Mouse (Mus musculus): Measurements from ENCODE around the gene Tlx3.
A peak's percentile ranks its signal among the peaks of the same experiment; 100 is the strongest.

The Tlx3 gene

GRCm38 (mm10) chr11:33197133-33197514 is 6.3 kb downstream of the Tlx3 start:
- DNase-seq, result no peak

- no peak for DNase-seq
Measured at GRCm38 (mm10) chr11:33196447-33197132, 6.8 kb downstream of the Tlx3 start.

DNA sequence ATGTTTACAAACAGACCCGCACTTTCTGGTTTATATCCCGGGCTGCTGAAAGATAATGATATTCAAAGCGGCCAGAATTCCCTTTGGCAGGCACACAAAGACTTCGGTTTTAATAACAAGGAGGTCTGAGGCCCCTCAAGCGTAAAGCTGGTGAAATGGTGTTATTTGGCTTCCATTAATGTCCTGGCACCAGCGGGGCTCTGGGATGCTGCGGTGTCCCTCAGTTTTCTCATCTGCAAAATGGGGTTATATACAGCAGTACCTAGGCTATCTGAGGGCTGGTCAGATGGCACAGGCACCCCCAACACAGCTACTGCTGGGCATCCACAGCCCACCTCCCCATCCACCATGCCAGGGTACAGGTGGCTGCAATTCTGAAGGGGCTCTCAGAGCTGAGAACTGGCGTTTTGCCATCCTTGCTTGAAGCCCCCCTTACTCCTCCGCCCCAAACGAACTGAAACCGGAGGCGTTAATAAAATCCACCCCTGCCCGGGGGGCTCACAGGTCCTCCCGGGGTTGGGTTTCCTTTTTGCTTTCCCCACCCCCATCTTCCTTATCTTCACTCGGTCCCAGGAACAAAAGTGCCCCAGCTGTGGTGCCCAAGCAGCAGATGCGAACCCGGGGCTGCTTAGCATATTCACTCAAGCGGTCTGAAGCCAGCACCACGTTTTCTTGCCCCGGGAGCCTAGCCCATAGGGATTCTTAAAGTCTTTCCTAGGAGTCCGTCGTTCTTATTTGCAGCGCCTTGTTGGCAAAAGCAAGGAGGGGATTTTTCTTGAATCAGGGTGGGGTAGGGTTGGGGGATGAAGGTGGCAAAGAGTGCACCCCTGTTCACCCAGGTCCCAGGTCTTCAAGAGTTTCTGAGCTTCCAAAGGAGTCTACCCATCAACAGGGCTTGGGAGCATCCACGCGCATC is 7.6 kb downstream of the Tlx3 start:
- no peak for DNase-seq

GRCm38 (mm10) chr11:33195061-33195460 is 8.3 kb downstream of the Tlx3 start:
- DNase-seq, result no peak

DNA sequence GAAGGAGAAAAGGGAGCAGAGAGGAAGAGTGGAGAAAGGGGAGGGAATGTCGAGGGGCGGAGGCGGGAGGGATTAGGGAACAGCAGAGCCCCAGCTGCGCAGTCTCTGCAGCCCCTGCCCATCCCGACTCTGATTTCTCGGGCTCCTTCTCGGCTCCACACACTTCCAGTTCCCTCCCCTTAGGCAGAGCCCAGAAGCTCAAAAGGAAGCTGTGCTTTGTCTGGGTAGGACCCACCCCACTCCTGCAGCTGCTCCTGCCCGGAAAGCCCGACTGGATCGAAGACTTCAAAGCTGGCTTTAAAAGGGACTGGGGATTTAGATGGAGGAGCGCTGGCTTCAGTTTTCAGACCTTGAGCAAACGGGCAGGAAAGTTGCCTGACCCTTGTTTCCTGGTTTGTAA is 9.7 kb downstream of the Tlx3 start:
- DNase-seq, result no peak

DNA sequence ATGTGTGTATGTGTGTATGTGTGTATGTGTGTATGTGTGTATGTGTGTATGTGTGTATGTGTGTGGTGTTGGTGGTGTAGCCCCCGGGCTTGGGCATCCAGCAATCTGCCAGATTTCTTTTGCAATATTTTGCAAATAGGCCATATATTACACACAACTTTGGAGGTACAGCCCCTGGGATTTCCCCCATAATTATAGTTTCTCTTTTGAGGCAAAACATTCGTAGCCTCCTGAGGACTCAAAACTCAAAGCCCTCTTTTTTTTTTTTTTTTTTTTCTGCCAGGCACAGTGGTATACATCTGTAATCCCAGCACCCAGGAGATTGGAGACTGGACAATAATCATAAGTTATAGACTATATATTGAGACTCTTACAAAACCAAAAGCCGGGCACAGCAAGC is 21.6 kb downstream of the Tlx3 start:
- DNase-seq, result no peak

DNA sequence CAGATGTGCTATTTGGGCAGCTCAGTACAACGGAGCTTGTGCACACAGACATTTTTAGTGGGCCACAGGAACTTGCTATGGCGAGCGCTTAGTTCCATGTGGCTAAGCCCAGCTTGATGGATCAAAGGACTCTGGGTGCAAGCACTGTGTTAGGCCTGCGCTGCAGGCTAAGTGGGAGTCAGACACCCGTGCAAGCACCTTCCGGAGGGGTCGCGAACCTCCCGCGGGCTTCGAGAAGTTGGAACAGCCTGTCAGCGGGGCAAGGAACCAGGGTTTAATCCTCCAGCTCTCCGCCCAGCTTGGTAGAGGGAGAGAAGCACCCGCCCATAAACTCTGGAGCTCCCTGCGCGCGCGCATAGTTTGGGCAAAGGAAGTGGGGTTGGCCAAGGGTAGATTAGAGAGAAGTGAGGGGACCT is 22.7 kb downstream of the Tlx3 start:
- peak; percentile 44 to 55 for DNase-seq

DNA sequence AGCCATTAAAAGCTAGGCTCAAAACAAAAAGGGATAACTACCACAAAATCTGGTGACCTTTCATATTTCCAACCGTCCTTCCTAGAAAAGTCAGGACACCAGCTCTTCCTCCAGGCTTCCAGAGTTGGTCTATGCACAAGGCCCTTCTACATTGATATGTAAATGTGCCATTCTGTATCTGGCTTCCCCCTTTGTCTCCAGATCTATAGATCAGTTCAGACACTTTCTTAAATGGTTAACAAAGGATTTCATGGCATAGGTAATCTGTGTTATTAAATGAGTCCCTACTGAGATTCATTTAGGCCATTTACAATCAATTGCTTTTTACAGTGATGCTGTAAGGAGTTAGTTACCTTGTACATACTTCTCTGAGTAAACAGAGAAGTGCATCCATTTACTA is 23.6 kb downstream of the Tlx3 start:
- no peak for DNase-seq

DNA sequence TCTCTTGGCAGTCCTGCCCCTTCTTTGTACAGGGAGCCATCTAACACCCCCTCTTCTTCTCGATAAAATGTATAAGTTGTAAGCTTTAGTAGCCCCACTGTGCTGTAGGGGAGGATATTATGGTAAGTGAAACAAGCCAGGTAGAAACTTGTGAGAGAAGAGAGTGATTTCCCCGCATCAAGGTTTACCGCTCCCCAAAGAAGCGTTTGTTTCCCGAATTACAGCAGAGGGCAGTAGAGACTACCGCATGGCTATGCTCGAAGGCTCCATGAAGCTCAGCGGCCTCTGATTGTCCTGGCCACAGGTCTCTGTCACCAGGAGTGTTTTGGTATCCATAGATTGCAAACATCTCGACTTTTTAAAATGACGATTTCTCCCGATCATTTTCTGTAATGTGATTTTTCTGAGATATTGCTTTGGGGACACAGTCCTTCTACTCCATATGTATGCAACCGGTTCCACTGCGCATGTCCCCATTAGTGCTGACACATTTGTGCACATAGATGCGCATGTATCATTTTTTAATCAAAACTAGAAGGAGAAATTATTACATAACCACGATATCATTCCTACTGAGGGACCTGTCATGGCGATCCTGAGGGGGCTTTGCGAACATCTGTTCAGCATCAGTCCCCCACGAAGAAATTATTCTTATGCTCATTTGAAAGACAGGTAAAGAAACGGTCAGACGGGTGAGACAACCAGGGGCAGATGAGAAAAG is 26.7 kb downstream of the Tlx3 start:
- peak; percentile 57 to 70 for DNase-seq

GRCm38 (mm10) chr11:33175768-33176167 is 27.6 kb downstream of the Tlx3 start:
- no peak for DNase-seq

DNA sequence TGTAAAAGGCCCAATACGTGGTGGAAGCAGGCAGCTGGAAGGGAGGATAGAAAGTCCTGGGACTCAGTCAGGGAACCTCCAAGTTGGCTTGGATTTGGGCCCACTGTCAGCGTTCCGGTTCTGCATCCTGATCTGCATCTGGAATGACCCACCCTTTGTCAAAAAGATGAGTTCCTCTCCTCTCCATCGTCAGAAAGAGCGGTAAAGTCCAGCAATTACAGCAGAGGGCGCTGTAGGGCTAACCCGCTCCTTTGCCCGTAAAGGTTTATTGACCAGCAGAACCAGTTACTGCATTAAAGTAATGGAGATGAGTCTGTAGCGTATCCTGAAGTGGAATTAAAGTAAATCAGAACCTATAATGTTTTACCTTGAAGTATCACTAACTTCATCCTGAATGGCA is 32.9 kb downstream of the Tlx3 start:
- peak; percentile 74 to 75 for DNase-seq

DNA sequence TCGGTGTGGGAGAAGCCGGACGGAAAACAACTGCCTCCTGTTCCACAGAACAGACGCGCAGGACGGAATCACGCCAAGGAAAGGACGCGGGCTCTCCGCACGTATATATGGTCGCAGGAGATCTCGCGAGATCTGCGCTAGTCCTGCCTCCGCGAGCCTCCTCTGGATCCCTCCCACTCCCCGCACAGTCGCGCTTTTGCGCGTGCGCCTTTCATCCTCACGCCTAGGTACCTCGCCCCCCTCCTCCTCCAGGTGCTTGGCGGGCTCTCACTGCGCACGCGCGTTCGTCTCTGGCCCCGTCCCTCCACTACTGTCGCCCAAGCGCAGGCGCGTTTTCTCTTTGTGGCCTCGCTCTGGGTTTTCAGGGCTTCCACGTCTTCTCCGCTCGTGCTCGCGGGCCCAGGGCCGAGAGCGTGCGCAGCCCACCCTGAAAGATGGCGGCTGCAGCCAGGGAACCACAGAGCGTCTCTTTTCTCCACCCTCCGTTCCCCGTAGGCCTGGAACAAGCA is 40.3 kb downstream of the Tlx3 start, which contains the start of gene Npm1:
Gene Npm1, minus strand, starts transcription at position 209 of the 509 bp plus-strand sequence.
- DNase-seq, result peak; percentile 99 to 100

DNA sequence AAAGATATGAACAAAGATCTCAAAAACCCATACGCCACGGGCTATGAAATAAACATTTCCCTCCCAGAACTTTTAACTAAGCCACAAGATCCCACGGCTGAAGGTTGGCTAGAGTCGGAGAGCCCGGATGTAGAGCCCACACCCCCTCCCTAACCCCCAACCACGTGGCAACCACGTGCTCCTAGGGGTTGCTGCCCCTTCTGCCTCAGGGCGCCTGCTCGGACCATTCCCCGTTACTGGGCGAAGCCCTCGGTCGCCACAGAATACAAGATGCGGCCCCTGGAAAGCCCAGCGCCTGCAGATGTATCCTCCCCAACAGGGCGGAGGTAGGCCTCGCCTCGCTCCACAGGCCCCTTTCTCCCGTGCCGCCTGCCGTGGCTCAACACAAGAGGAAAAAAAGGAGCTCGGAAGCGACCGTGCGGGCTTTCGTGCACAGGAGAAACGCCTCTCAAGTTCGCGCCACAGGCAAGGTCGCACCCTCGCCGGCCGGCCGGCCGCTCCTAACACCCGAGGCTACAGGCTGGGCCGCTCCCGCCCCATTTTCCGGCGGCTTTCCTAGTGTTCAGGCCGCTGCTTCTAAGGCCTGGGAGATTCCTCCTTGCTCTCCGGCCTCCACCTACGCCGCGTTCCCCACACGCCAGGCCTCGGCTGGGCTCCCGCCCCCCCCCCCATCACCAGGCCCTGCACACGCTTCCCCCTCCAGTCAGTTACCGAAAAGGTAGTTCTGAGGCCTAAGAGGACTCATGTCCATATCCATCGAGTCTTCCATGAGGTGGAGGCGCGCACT is 41.0 kb downstream of the Tlx3 start:
- peak; percentile 81 to 87 for DNase-seq

- DNase-seq, result no peak
Measured at GRCm38 (mm10) chr11:33159741-33160140, 43.6 kb downstream of the Tlx3 start.

- DNase-seq, result no peak
Measured at GRCm38 (mm10) chr11:33157453-33158196, 45.8 kb downstream of the Tlx3 start.

DNA sequence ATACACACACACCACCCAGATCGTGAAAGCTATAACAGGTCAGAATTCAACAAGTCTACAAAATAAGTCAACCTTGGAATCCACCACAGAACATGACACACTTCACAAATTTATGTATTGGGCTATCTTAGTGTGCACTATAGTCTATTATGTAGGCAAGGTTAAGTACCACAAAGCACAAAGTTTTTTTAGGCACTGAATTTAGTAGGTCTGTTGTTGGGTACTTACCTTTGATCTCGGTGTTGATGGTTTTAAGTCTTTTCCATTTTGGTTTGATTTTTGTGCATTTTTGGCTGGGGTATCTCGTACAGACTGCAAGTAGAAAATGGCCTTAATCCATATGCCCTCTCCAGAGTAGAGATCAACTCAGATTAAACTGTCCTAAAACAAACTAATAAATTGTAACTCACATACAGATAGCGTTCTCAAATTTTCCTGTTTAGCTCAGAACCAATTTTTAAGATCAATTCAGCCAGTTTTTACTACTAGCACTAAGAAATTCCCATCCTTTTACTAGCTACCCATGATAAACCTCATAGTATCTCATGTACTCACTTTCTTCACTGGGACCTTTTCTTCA is 46.9 kb downstream of the Tlx3 start:
- DNase-seq, result no peak

DNA sequence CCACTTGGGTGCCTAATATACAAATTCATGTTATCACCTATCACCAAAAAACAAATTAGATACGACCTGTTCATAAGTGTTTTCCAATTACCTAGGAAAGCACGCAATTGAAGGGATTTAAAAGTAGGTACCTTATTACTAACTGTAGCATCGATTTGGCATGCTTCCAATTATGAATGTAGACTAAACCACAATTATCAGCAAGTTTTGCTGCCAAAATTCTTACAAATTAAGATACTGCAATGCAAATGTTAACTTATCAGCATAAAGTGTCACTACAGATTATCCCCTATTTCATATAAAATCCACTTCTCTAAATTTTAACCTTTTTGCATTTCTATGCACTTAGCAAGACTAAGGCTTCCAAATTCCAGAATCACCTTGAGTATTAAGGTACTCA is 48.9 kb downstream of the Tlx3 start:
- DNase-seq, result no peak

GRCm38 (mm10) chr11:33152997-33153396 is 50.4 kb downstream of the Tlx3 start:
- DNase-seq, result no peak

GRCm38 (mm10) chr11:33151780-33152145 is 51.6 kb downstream of the Tlx3 start:
- DNase-seq, result no peak

DNA sequence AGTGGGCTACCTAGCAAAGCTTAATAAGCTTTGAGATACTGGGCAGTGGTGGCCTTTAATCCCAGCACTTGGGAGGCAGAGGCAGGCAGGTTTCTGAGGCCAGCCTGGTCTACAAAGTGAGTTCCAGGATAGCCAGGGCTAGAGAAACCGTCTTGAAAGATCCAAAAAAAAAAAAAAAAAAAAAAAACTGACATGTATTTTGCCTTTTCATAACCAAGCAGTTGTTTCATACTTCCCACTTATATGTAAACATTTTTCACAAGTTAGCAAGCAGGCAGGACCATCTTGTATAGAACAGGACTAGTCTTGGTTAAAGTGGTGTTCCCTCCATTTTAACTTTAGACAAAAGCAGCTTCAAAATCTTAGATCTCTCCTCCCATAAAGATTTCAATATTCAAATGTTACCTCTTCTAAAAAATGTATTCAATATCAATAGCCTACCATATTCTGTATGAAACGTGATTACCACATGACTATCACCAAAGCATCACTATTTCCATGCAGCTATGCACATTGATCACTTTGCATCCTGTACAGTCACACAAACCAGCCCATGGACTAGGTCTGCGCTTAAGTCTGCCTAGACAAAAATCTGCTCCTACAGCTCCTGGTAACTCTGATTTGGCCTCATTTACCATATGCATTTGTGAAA is 52.1 kb downstream of the Tlx3 start:
- no peak for DNase-seq

Data from kidney, postnatal 4 days (tissue).